Mouse (Mus musculus) stomach, embryonic 14.5 days (tissue): ENCODE measurements around the gene Zfp367. TPM values are rescaled to one million over a fixed set of nuclear protein-coding genes. Genes with fewer than 3 reads are reported as not detected.
A peak's percentile ranks its signal among the peaks of the same experiment; 100 is the strongest.

Source experiments
- ATAC-seq: fragments of 200-750 bp; cut with Nextera tagmentation; 2 replicates; pipeline ENCODE4 v1.8.0; 2017; ENCODE audit warnings: low read depth, moderate TSS enrichment; ENCODE audit not compliant: insufficient number of reproducible peaks, insufficient read depth, low FRiP score
- H3K27ac ChIP-seq: fragments of 300-500 bp; sonication (generic); 2 replicates; pipeline ENCODE4 v1.5.1; 2014; ENCODE audit warnings: mild to moderate bottlenecking, low read length, moderate library complexity, mixed read lengths
- H3K27me3 ChIP-seq: fragments of 300-500 bp; sonication (generic); 2 replicates; pipeline ENCODE4 v1.6.1; 2014; ENCODE audit warnings: low read length, control low read depth, mixed read lengths; ENCODE audit not compliant: control insufficient read depth, insufficient read depth
- H3K36me3 ChIP-seq: fragments of 300-500 bp; sonication (generic); 2 replicates; pipeline ENCODE4 v1.6.1; 2014; ENCODE audit warnings: mild to moderate bottlenecking, control low read depth, low read length, moderate library complexity, mixed read lengths; ENCODE audit not compliant: control insufficient read depth, insufficient read depth
- H3K4me1 ChIP-seq: fragments of 300-500 bp; sonication (generic); 2 replicates; pipeline ENCODE4 v1.6.1; 2014; ENCODE audit warnings: low read length, control low read depth, mixed read lengths; ENCODE audit not compliant: control insufficient read depth, insufficient read depth
- H3K4me2 ChIP-seq: fragments of 300-500 bp; sonication (generic); replicated peaks from 2 replicates; pipeline ENCODE4 v1.6.1; 2014; ENCODE audit warnings: low read depth, low read length, control low read depth
- H3K4me3 ChIP-seq: fragments of 300-500 bp; sonication (generic); 2 replicates; pipeline ENCODE4 v1.5.1; 2014; ENCODE audit warnings: low read depth, low read length, control low read depth
- H3K9ac ChIP-seq: fragments of 300-500 bp; sonication (generic); replicated peaks from 2 replicates; pipeline ENCODE4 v1.6.1; 2014; ENCODE audit warnings: low read depth, mild to moderate bottlenecking, control low read depth, low read length, moderate library complexity, mixed read lengths
- H3K9me3 ChIP-seq: fragments of 300-500 bp; sonication (generic); 2 replicates; pipeline ENCODE4 v1.6.1; 2016; ENCODE audit warnings: low read depth, low read length, control low read depth; ENCODE audit not compliant: control insufficient read depth
- WGBS: fragments of 180-500 bp; shearing (Covaris S2); extraction: QIAGEN DNeasy Blood & Tissue Kit; methylation state at CpG from one replicate; pipeline ENCODE4 v1.1.7; 2014; 5-methylcytosine and 5-hydroxymethylcytosine counted together
- polyA plus RNA-seq: library from polyadenylated mRNA; unstranded; fragments of >200 nt; fragmentation: Nextera tagmentation; extraction: Ambion mirVana; gene quantifications from 2 replicates; pipeline ENCODE4 v1.2.1, GENCODE M21; 2014

The Zfp367 gene
- polyA plus RNA-seq, 1 experiment from 2014 or later = 22.1 TPM

DNA sequence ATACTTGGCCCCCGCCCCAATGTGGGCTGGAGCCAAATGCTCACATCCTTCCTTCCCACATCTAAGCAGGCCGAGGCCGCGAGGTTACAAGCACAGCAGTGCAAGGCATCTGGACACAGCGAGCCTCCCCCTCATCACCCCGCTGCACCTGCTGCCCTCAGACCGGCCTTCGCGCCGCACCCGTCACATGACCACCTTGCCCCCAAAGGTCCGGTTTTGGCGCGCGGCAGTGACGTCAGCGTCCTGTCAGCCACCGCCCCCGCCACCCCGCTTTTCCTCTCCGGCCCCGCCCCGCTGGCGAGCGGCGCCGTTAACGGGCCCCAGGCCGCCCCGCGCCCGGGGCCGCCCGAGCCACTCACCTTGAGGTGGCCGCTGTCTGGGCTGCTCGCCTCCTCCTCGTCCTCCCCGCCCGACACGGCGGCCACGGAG is 747 bp downstream of the Zfp367 start:
- H3K4me2 ChIP-seq = peak overlapping the region; percentile 82
- no peaks in the 10 kb centered on the region for H3K36me3 ChIP-seq
- peaks cover 18% of the 10 kb centered on the region; the same call in 1 of the 2 replicates for H3K4me1 ChIP-seq
- H3K4me3 ChIP-seq = peak overlapping the region; percentile 91
- H3K27me3 ChIP-seq = no peaks in the 10 kb centered on the region
- WGBS = under 1% methylated on average over 42 of the region's 42 CpGs
- ATAC-seq = peak; percentile 5; the same call in 1 of the 2 replicates
- H3K9me3 ChIP-seq = no peaks in the 10 kb centered on the region
- H3K9ac ChIP-seq = peak overlapping the region; percentile 74
- peak overlapping the region; percentile 94 for H3K27ac ChIP-seq

GRCm38 (mm10) chr13:64150121-64150520 is 2.9 kb downstream of the Zfp367 start:
- no peaks in the 10 kb centered on the region for H3K36me3 ChIP-seq
- H3K4me2 ChIP-seq = no peak overlapping the region
- H3K9ac ChIP-seq = no peak overlapping the region
- 48% methylated on average over 5 of the region's 5 CpGs for WGBS
- no peak overlapping the region for H3K27ac ChIP-seq
- H3K9me3 ChIP-seq = no peaks in the 10 kb centered on the region
- no peak for ATAC-seq
- no peaks in the 10 kb centered on the region for H3K27me3 ChIP-seq
- H3K4me1 ChIP-seq = peaks cover 18% of the 10 kb centered on the region; the same call in 1 of the 2 replicates
- no peak overlapping the region for H3K4me3 ChIP-seq

DNA sequence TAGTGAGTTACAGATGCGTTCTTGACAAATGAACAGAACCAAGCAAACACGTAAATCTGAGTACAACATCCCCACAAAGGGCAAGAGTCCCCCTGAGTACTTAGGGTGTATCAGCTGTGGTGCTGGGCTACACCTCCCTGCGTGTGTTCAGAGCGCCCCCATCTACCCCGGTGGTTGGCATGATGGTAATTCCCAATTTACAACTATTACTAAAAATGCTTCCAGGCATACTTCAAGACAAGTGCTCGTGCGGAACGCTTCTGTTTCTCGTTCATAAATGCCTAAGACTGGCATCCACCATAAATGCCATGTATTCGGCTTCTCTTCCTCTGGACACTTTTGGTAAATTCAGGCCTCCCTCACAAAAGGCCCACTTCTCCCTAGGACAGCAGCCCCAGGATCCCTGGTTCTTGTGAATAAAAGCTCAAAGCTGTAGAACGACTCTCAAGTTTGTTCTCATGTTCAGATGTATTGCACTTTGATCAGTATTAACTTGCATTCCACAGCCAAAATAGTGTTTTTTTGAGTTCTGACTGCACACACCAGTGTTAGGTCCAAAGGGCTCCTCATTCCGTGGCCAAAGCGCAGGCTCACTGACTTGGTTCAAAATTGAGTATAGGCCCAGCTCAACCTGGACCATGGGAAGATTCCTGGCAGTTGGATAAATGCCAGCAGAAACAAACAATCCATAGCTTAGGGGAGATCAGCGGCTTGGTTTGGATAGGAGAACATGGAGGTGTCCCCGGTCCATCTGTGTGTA is 23.2 kb downstream of the Zfp367 start:
- peak overlapping the region; percentile 59 for H3K4me2 ChIP-seq
- no peak overlapping the region for H3K27ac ChIP-seq
- no peaks in the 10 kb centered on the region for H3K4me1 ChIP-seq
- peaks cover 12% of the 10 kb centered on the region for H3K36me3 ChIP-seq
- peak overlapping the region; percentile 25 for H3K9ac ChIP-seq
- no peaks in the 10 kb centered on the region for H3K9me3 ChIP-seq
- H3K27me3 ChIP-seq = no peaks in the 10 kb centered on the region
- H3K4me3 ChIP-seq = peak overlapping the region; percentile 53
- 42% methylated on average over 15 of the region's 15 CpGs for WGBS
- peak; percentile 81 for ATAC-seq

- WGBS = 8% methylated on average over 40 of the region's 44 CpGs
- H3K36me3 ChIP-seq = peaks cover 5% of the 10 kb centered on the region
- no peaks in the 10 kb centered on the region for H3K4me1 ChIP-seq
- H3K27ac ChIP-seq = no peak within 1 kb of the TSS
- H3K27me3 ChIP-seq = no peaks in the 10 kb centered on the region
- peak within 1 kb of the TSS; percentile 25 for H3K9ac ChIP-seq
- H3K9me3 ChIP-seq = no peaks in the 10 kb centered on the region
- ATAC-seq = peak; percentile 87
- peak within 1 kb of the TSS; percentile 53 for H3K4me3 ChIP-seq
- peak within 1 kb of the TSS; percentile 59 for H3K4me2 ChIP-seq
Observed at GRCm38 (mm10) chr13:64128858-64129615, 24.0 kb downstream of the Zfp367 start, which contains the start of gene Slc35d2. TSS of gene Slc35d2 (minus strand) at chr13:64129368.

GRCm38 (mm10) chr13:64126316-64126715 is 26.7 kb downstream of the Zfp367 start:
- no peaks in the 10 kb centered on the region for H3K9me3 ChIP-seq
- no peaks in the 10 kb centered on the region for H3K4me1 ChIP-seq
- no peak overlapping the region for H3K9ac ChIP-seq
- no peak overlapping the region for H3K4me2 ChIP-seq
- no peak overlapping the region for H3K27ac ChIP-seq
- WGBS = 59% methylated on average over 4 of the region's 4 CpGs
- ATAC-seq = no peak
- H3K36me3 ChIP-seq = no peaks in the 10 kb centered on the region
- H3K4me3 ChIP-seq = no peak overlapping the region
- H3K27me3 ChIP-seq = no peaks in the 10 kb centered on the region

DNA sequence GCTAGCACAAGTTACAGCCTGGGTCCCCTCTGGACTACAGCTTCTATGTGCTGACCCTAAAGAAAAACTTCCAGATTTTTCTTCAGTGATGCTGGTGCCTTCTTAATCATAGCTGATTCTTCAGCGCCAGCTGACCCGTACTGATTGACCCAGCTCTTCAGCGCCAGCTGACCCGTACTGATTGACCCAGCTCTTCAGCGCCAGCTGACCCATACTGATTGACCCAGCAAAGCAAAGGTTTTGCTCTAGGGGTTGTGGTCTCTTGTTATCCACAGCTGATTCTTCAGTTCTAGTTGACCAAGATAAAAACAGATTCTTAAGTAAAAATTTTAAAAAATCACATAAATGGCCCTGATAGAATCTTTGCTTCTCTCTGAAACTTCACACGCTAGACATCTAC is 28.1 kb downstream of the Zfp367 start:
- WGBS = 94% methylated on average over 6 of the region's 6 CpGs
- H3K4me2 ChIP-seq = no peak overlapping the region
- H3K4me1 ChIP-seq = no peaks in the 10 kb centered on the region
- H3K27ac ChIP-seq = no peak overlapping the region
- H3K36me3 ChIP-seq = no peaks in the 10 kb centered on the region
- H3K9ac ChIP-seq = no peak overlapping the region
- no peaks in the 10 kb centered on the region for H3K9me3 ChIP-seq
- H3K27me3 ChIP-seq = no peaks in the 10 kb centered on the region
- H3K4me3 ChIP-seq = no peak overlapping the region
- no peak for ATAC-seq

- H3K4me1 ChIP-seq = no peaks in the 10 kb centered on the region
- 31% methylated on average over 6 of the region's 6 CpGs for WGBS
- H3K27me3 ChIP-seq = no peaks in the 10 kb centered on the region
- ATAC-seq = no peak
- H3K27ac ChIP-seq = no peak overlapping the region
- no peak overlapping the region for H3K4me3 ChIP-seq
- H3K4me2 ChIP-seq = no peak overlapping the region
- H3K9ac ChIP-seq = no peak overlapping the region
- H3K9me3 ChIP-seq = no peaks in the 10 kb centered on the region
- no peaks in the 10 kb centered on the region for H3K36me3 ChIP-seq
Observed at GRCm38 (mm10) chr13:64123491-64124188, 29.4 kb downstream of the Zfp367 start.

GRCm38 (mm10) chr13:64120760-64121159 is 32.2 kb downstream of the Zfp367 start:
- Histone ChIP-seq H3K36me3 (no peaks in the 10 kb centered on the region), H3K9ac (no peak overlapping the region), H3K27me3 (no peaks in the 10 kb centered on the region), H3K4me1 (no peaks in the 10 kb centered on the region), H3K27ac (no peak overlapping the region), H3K4me2 (no peak overlapping the region), H3K4me3 (no peak overlapping the region), H3K9me3 (no peaks in the 10 kb centered on the region)
- ATAC-seq = no peak
- WGBS = 68% methylated on average over 4 of the region's 4 CpGs
